Mouse (Mus musculus) kidney, postnatal 10 days (tissue): Measurements from ENCODE around the gene Mxd4.
A peak's percentile ranks its signal among the peaks of the same experiment; 100 is the strongest.

Experiments
- DNase-seq: peaks from one replicate; pipeline ENCODE4 v3.0.0; 2021; ENCODE audit warnings: mixed read lengths

Gene Mxd4

GRCm38 (mm10) chr5:34168950-34169891 lies 18.3 kb downstream of the Mxd4 start, which contains the start of the genes Poln and Haus3:
Poln (minus strand) TSS chr5:34169448.
Haus3 (minus strand) TSS chr5:34169527.
- peak; percentile 99 for DNase-seq

GRCm38 (mm10) chr5:34167857-34168256 lies 19.7 kb downstream of the Mxd4 start:
- no peak for DNase-seq

DNA sequence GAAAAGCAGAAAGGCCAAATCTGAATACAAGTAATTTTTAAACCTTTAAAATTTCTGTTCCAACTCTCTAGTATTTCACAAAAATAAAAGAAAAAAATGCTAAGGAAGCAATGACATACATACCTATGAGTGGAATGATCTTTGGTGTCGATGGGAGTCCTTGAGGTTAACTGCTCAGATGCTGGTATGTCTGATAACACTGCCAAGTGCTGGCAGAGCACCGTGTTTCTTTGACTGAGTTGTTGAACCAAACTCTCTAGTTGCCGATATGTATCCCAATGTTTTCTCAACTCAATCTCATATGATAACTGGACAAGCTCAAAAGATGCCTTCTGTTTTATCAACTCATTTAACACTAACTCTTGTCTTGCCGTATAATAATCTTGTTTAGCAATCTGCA lies 21.7 kb downstream of the Mxd4 start:
- DNase-seq, result no peak

DNA sequence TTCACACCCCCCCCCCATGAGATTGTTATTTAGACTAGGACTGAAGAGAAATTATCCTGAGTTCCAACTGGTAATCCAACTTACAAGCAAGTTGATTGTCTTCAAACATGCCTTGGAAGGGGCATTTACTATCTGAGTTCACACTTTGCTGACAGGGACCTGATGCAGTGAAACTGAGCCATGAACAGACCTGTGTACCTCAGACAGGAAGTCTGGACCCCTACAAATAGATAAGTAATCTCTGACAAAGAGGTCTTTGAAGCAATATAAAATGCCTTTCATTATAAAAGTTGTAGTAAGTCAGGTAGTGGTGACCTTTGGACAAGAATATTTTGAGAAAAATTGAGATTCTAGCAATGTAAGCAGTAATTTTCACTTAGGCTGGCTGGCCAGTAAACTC lies 39.0 kb downstream of the Mxd4 start:
- no peak for DNase-seq

GRCm38 (mm10) chr5:34147554-34147953 lies 40.0 kb downstream of the Mxd4 start:
- DNase-seq, result no peak

GRCm38 (mm10) chr5:34139751-34140150 lies 47.8 kb downstream of the Mxd4 start:
- DNase-seq, result peak; percentile 69

DNA sequence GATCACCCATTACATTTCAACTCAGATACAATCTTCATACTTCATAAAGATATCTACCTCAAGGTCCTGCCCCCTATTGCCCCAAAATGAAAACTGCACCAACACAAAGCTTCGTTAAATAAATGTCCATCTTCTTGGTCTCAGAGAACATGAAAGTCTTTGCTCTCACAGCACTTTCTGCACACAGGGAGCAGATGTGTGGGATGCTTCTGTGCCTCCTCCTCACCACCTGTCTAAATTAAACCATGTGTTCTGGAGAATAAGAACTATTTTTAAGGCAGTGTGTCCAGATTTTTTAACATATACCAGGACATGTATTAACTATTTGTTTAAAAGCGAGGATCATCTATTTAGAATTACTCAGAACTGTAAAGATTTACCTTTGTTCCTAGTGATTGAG lies 54.8 kb downstream of the Mxd4 start:
- DNase-seq, result no peak

DNA sequence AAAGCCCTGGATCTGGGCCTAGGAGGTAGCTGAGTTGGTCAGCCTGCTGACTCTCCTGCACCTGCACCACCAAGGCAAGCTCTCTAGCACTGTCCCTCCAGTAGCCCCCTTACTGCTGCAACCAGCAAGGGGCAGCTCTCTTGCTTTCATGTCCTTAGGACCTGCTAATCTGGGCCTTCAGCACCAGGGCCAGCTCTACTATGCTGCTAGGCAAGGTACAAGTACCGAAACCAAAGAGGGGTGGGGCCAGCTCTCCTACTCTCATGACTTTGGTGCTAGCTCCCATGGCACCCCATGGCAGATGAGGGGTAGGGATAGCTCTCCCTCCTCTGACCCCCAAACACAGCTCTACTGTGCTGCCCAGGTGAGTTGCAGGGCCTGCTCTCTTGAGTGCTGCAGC lies 63.4 kb downstream of the Mxd4 start:
- no peak for DNase-seq
